Mouse (Mus musculus) liver, embryonic 14.5 days (tissue): ENCODE results near the gene Ppard. TPM values are rescaled to one million over a fixed set of nuclear protein-coding genes. Genes with fewer than 3 reads are reported as not detected.

Source experiments
- ATAC-seq: fragments of 200-750 bp; cut with Nextera tagmentation; 2 replicates; pipeline ENCODE4 v1.8.0; 2017; ENCODE audit warnings: moderate number of reproducible peaks, mild to moderate bottlenecking, moderate library complexity; ENCODE audit not compliant: insufficient read depth
- DNase-seq, 3 experiments: peaks; one replicate each; pipeline ENCODE4 v3.0.0-alpha.2; 2012 to 2013; ENCODE audit warnings: low read depth in 3 of 3, low spot score in 3 of 3
- H3K27ac ChIP-seq: fragments of 300-500 bp; sonication (generic); 2 replicates; pipeline ENCODE4 v1.5.1; 2014; ENCODE audit warnings: moderate library complexity, mild to moderate bottlenecking, control low read depth, inconsistent platforms
- H3K27me3 ChIP-seq: fragments of 300-500 bp; sonication (generic); 2 replicates; pipeline ENCODE4 v1.6.1; 2014; ENCODE audit warnings: mild to moderate bottlenecking, low read length, moderate library complexity; ENCODE audit not compliant: control insufficient read depth, insufficient read depth
- H3K36me3 ChIP-seq: fragments of 300-500 bp; sonication (generic); replicated peaks from 2 replicates; pipeline ENCODE4 v1.6.1; 2014; ENCODE audit warnings: low read depth; ENCODE audit not compliant: control insufficient read depth, insufficient read depth
- H3K4me1 ChIP-seq, 2 experiments: fragments of 200-500 bp in 1 of 2; fragments of 300-500 bp in 1 of 2; sonication (generic) in 1 of 2; replicated peaks; 2 replicates each; pipeline ENCODE4 v1.6.1; 2012 to 2014; ENCODE audit warnings: antibody characterized with exemption in 1 of 2, inconsistent platforms in 1 of 2, low read length in 1 of 2; ENCODE audit not compliant: control insufficient read depth in 2 of 2, insufficient read depth in 2 of 2
- H3K4me2 ChIP-seq: fragments of 300-500 bp; sonication (generic); 2 replicates; pipeline ENCODE4 v1.6.1; 2014; ENCODE audit warnings: low read depth, mild to moderate bottlenecking, control low read depth, moderate library complexity
- H3K4me3 ChIP-seq, 2 experiments: fragments of 200-500 bp in 1 of 2; fragments of 300-500 bp in 1 of 2; sonication (generic) in 1 of 2; 2 replicates each; pipeline ENCODE4 v1.5.1; 2012 to 2014; ENCODE audit warnings: low read depth in 2 of 2, low read length in 2 of 2, mild to moderate bottlenecking in 2 of 2, control low read depth in 1 of 2, inconsistent platforms in 1 of 2, moderate library complexity in 1 of 2; ENCODE audit not compliant: insufficient read depth in 1 of 2
- H3K9ac ChIP-seq: fragments of 300-500 bp; sonication (generic); replicated peaks from 2 replicates; pipeline ENCODE4 v1.6.1; 2014; ENCODE audit warnings: mild to moderate bottlenecking, control low read depth, moderate library complexity
- H3K9me3 ChIP-seq: fragments of 300-500 bp; sonication (generic); 2 replicates; pipeline ENCODE4 v1.6.1; 2016; ENCODE audit warnings: low read length, mixed read lengths; ENCODE audit not compliant: control insufficient read depth
- CTCF ChIP-seq: IDR thresholded peaks from 2 replicates; pipeline ENCODE4 v1.5.1; 2016; ENCODE audit warnings: antibody characterized with exemption, low read depth, control low read depth
- EP300 ChIP-seq: IDR thresholded peaks from 2 replicates; pipeline ENCODE4 v1.6.1; 2016; ENCODE audit warnings: antibody characterized with exemption, low read depth
- WGBS: fragments of 180-500 bp; shearing (Covaris S2); extraction: QIAGEN DNeasy Blood & Tissue Kit; methylation state at CpG from one replicate; pipeline ENCODE4 v1.1.7; 2014; ENCODE audit not compliant: insufficient replicate concordance; 5-methylcytosine and 5-hydroxymethylcytosine counted together
- polyA plus RNA-seq, 2 experiments: library from polyadenylated mRNA; depleted of rRNA in 1 of 2; stranded (reverse) in 1 of 2; unstranded in 1 of 2; fragments of >200 nt; fragmentation: Nextera tagmentation in 1 of 2; extraction: Ambion mirVana in 1 of 2; gene quantifications; 2 replicates each; pipeline versions ENCODE4 v1.2.1 to v1.2.3; 2012 to 2014

The Ppard gene
- polyA plus RNA-seq, 2 experiments = 0.76 to 5.6 TPM

- WGBS = 19% methylated on average over 7 of the region's 7 CpGs
- H3K4me3 ChIP-seq = no peak overlapping the region
- H3K9ac ChIP-seq = no peak overlapping the region
- H3K36me3 ChIP-seq = peaks cover 23% of the 10 kb centered on the region
- TF ChIP-seq EP300 (no peak), CTCF (no peak)
- no peak for DNase-seq
- H3K9me3 ChIP-seq = no peaks in the 10 kb centered on the region
- no peak overlapping the region; the same call in 1 of the 2 replicates for H3K27ac ChIP-seq
- H3K4me1 ChIP-seq = peaks cover 4 to 16% of the 10 kb centered on the region in 2 experiments
- no peak for ATAC-seq
- H3K27me3 ChIP-seq = no peaks in the 10 kb centered on the region
- H3K4me2 ChIP-seq = no peak overlapping the region
Measured at GRCm38 (mm10) chr17:28331241-28332112, 99.0 kb downstream of the Ppard start.

- Histone ChIP-seq H3K4me3 (no peak overlapping the region), H3K27me3 (no peaks in the 10 kb centered on the region), H3K36me3 (peaks cover 23% of the 10 kb centered on the region), H3K4me2 (no peak overlapping the region), H3K9me3 (no peaks in the 10 kb centered on the region), H3K9ac (no peak overlapping the region), H3K4me1 (peaks cover 4 to 15% of the 10 kb centered on the region in 2 experiments), H3K27ac (no peak overlapping the region)
- 29% methylated on average over 13 of the region's 13 CpGs for WGBS
- TF ChIP-seq EP300 (no peak), CTCF (peak; percentile 16; the same call in 1 of the 2 replicates)
- DNase-seq = no peak
- no peak for ATAC-seq
Measured at GRCm38 (mm10) chr17:28332113-28332914, 99.8 kb downstream of the Ppard start.

- DNase-seq (no peak), ATAC-seq (no peak)
- H3K27ac ChIP-seq = no peak overlapping the region
- peaks cover 4 to 8% of the 10 kb centered on the region in 2 experiments for H3K4me1 ChIP-seq
- H3K4me3 ChIP-seq = no peak overlapping the region
- TF ChIP-seq CTCF (no peak), EP300 (no peak)
- WGBS = 38% methylated on average over 31 of the region's 31 CpGs
- H3K4me2 ChIP-seq = no peak overlapping the region
- H3K36me3 ChIP-seq = peaks cover 23% of the 10 kb centered on the region
- no peak overlapping the region for H3K9ac ChIP-seq
- H3K9me3 ChIP-seq = no peaks in the 10 kb centered on the region
- H3K27me3 ChIP-seq = no peaks in the 10 kb centered on the region
Measured at GRCm38 (mm10) chr17:28332915-28333546, 100.5 kb downstream of the Ppard start.

- no peak overlapping the region for H3K9ac ChIP-seq
- DNase-seq (no peak), ATAC-seq (no peak)
- no peak for TF ChIP-seq EP300
- TF ChIP-seq CTCF = no peak
- H3K27ac ChIP-seq = no peak overlapping the region
- H3K27me3 ChIP-seq = no peaks in the 10 kb centered on the region
- H3K36me3 ChIP-seq = peaks cover 11% of the 10 kb centered on the region
- no peaks in the 10 kb centered on the region for H3K4me1 ChIP-seq
- no peak overlapping the region for H3K4me3 ChIP-seq
- no peaks in the 10 kb centered on the region for H3K9me3 ChIP-seq
- no peak overlapping the region for H3K4me2 ChIP-seq
- WGBS = 67% methylated on average over 10 of the region's 10 CpGs
Measured at GRCm38 (mm10) chr17:28335267-28335666, 102.8 kb downstream of the Ppard start.

GRCm38 (mm10) chr17:28337547-28337946 lies 105.0 kb downstream of the Ppard start:
- no peak overlapping the region for H3K4me2 ChIP-seq
- no peak overlapping the region for H3K9ac ChIP-seq
- peaks cover 3 to 4% of the 10 kb centered on the region in 2 experiments; a peak in 1 of 4 replicates for H3K4me1 ChIP-seq
- no peaks in the 10 kb centered on the region for H3K36me3 ChIP-seq
- H3K27me3 ChIP-seq = no peaks in the 10 kb centered on the region
- no peak overlapping the region for H3K4me3 ChIP-seq
- no peak overlapping the region for H3K27ac ChIP-seq
- no peaks in the 10 kb centered on the region for H3K9me3 ChIP-seq
- DNase-seq (no peak), ATAC-seq (no peak)
- WGBS = 69% methylated on average over 7 of the region's 7 CpGs
- no peak for TF ChIP-seq CTCF
- TF ChIP-seq EP300 = no peak
